Mouse (Mus musculus) stomach, embryonic 14.5 days (tissue): ENCODE measurements around the gene Cbln1. TPM values are rescaled to one million over a fixed set of nuclear protein-coding genes. Genes with fewer than 3 reads are reported as not detected.

ENCODE experiments used
- ATAC-seq: fragments of 200-750 bp; cut with Nextera tagmentation; 2 replicates; pipeline ENCODE4 v1.8.0; 2017; ENCODE audit warnings: low read depth, moderate TSS enrichment; ENCODE audit not compliant: insufficient number of reproducible peaks, insufficient read depth, low FRiP score
- H3K27ac ChIP-seq: fragments of 300-500 bp; sonication (generic); 2 replicates; pipeline ENCODE4 v1.5.1; 2014; ENCODE audit warnings: mild to moderate bottlenecking, low read length, moderate library complexity, mixed read lengths
- H3K27me3 ChIP-seq: fragments of 300-500 bp; sonication (generic); 2 replicates; pipeline ENCODE4 v1.6.1; 2014; ENCODE audit warnings: low read length, control low read depth, mixed read lengths; ENCODE audit not compliant: control insufficient read depth, insufficient read depth
- H3K36me3 ChIP-seq: fragments of 300-500 bp; sonication (generic); 2 replicates; pipeline ENCODE4 v1.6.1; 2014; ENCODE audit warnings: mild to moderate bottlenecking, control low read depth, low read length, moderate library complexity, mixed read lengths; ENCODE audit not compliant: control insufficient read depth, insufficient read depth
- H3K4me1 ChIP-seq: fragments of 300-500 bp; sonication (generic); 2 replicates; pipeline ENCODE4 v1.6.1; 2014; ENCODE audit warnings: low read length, control low read depth, mixed read lengths; ENCODE audit not compliant: control insufficient read depth, insufficient read depth
- H3K4me2 ChIP-seq: fragments of 300-500 bp; sonication (generic); replicated peaks from 2 replicates; pipeline ENCODE4 v1.6.1; 2014; ENCODE audit warnings: low read depth, low read length, control low read depth
- H3K4me3 ChIP-seq: fragments of 300-500 bp; sonication (generic); 2 replicates; pipeline ENCODE4 v1.5.1; 2014; ENCODE audit warnings: low read depth, low read length, control low read depth
- H3K9ac ChIP-seq: fragments of 300-500 bp; sonication (generic); replicated peaks from 2 replicates; pipeline ENCODE4 v1.6.1; 2014; ENCODE audit warnings: low read depth, mild to moderate bottlenecking, control low read depth, low read length, moderate library complexity, mixed read lengths
- H3K9me3 ChIP-seq: fragments of 300-500 bp; sonication (generic); 2 replicates; pipeline ENCODE4 v1.6.1; 2016; ENCODE audit warnings: low read depth, low read length, control low read depth; ENCODE audit not compliant: control insufficient read depth
- WGBS: fragments of 180-500 bp; shearing (Covaris S2); extraction: QIAGEN DNeasy Blood & Tissue Kit; methylation state at CpG from one replicate; pipeline ENCODE4 v1.1.7; 2014; 5-methylcytosine and 5-hydroxymethylcytosine counted together
- polyA plus RNA-seq: library from polyadenylated mRNA; unstranded; fragments of >200 nt; fragmentation: Nextera tagmentation; extraction: Ambion mirVana; gene quantifications from 2 replicates; pipeline ENCODE4 v1.2.1, GENCODE M21; 2014

The Cbln1 gene
- 0.26 and 0.49 TPM in 2 replicates for polyA plus RNA-seq

DNA sequence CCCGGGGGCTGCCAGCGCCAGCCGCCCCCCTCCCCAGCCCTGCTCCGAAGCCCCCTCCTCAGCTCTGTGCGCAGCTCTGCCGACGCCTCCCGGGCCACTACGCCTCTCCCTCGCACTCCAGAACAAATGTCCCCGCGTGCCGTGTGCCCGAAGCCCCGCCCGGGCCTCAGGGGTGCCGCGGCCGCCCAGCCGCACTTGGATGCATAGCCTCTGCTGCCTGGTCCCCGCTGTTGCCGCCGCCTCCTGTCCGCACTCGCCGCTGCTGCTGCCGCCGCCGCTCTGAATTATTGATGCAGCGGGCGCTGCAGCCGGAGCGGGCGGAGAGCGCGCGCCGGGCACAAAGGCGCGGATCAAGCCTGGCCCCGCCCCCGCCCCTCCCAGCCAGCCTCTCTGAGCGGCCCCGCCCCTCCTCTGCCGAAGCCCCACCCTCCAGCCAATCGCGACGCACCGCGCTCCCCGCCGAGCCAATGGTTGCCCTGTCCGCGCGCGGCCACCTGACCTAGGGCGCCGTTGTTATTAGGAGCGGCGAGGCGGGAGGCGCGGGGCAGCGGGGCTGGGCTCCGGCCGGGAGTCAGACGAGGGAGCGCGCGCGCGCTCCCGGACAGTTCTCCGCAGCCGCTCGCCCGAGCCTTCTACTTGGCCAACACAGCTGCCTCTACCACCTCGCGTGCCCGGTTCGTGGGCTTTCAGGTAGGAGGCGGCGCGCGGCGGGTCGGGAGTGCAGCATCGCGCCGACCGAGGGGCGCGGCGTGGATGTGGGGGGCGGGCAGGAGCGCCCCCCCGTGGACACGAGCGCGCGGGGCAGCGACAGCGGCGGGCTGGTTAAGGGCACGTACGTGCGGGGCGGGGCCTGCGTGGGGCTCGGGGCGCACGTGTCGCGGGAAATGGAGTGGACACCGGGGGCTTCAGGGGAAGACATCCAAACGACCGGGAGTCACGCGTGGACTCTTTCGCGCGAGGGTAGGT, at the start of gene Cbln1:
Cbln1 (minus strand) TSS at position 339 of the 966 bp plus-strand sequence.
- H3K9ac ChIP-seq = 0 out of 2 replicates have a peak within 1 kb of the TSS, but pooled peaks have one; percentile 3
- peaks cover 19% of the 10 kb centered on the region; the same call in 1 of the 2 replicates for H3K4me1 ChIP-seq
- H3K27me3 ChIP-seq = peaks cover 66% of the 10 kb centered on the region
- peak within 1 kb of the TSS; percentile 95 for H3K4me2 ChIP-seq
- no peak within 1 kb of the TSS for H3K27ac ChIP-seq
- no peaks in the 10 kb centered on the region for H3K9me3 ChIP-seq
- 1% methylated on average over 97 of the region's 122 CpGs for WGBS
- peak; percentile 97 for ATAC-seq
- peak within 1 kb of the TSS; percentile 47 for H3K4me3 ChIP-seq
- no peaks in the 10 kb centered on the region for H3K36me3 ChIP-seq

GRCm38 (mm10) chr8:87517132-87517531, 44.7 kb upstream of the Cbln1 start:
- Histone ChIP-seq H3K9ac (no peak overlapping the region), H3K9me3 (no peaks in the 10 kb centered on the region), H3K27me3 (no peaks in the 10 kb centered on the region), H3K27ac (no peak overlapping the region), H3K4me3 (no peak overlapping the region), H3K4me1 (no peaks in the 10 kb centered on the region), H3K4me2 (no peak overlapping the region), H3K36me3 (no peaks in the 10 kb centered on the region)
- 96% methylated on average over 3 of the region's 3 CpGs for WGBS
- no peak for ATAC-seq

GRCm38 (mm10) chr8:87513796-87514195, 41.4 kb upstream of the Cbln1 start:
- Histone ChIP-seq H3K4me3 (no peak overlapping the region), H3K36me3 (no peaks in the 10 kb centered on the region), H3K4me2 (no peak overlapping the region), H3K27ac (no peak overlapping the region), H3K9me3 (no peaks in the 10 kb centered on the region), H3K27me3 (no peaks in the 10 kb centered on the region), H3K4me1 (no peaks in the 10 kb centered on the region), H3K9ac (no peak overlapping the region)
- ATAC-seq = no peak
- WGBS = 87% methylated on average over 5 of the region's 5 CpGs

DNA sequence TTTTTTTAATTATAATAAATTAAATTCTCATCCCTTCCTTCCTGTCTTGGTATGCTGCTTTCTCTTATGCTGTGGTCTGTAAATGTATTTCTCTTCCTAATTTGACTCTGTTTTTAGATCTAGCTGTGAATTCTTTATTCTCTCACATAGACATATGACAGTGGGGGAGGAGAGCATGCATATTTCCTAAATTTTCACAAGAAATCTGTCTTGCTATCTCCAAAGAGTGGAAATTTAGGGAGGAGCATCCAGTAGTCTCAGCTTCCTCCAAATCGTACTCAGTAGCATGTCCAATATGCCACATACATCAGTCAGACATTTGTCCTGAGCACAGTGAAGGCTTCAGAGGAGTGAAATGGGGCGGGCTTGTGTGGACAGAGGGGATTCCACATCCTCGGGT, 40.9 kb upstream of the Cbln1 start:
- Histone ChIP-seq H3K4me1 (no peaks in the 10 kb centered on the region), H3K36me3 (no peaks in the 10 kb centered on the region), H3K27ac (no peak overlapping the region), H3K27me3 (no peaks in the 10 kb centered on the region), H3K9ac (no peak overlapping the region), H3K9me3 (no peaks in the 10 kb centered on the region), H3K4me3 (no peak overlapping the region), H3K4me2 (no peak overlapping the region)
- no peak for ATAC-seq
- 76% methylated on average over 3 of the region's 3 CpGs for WGBS

DNA sequence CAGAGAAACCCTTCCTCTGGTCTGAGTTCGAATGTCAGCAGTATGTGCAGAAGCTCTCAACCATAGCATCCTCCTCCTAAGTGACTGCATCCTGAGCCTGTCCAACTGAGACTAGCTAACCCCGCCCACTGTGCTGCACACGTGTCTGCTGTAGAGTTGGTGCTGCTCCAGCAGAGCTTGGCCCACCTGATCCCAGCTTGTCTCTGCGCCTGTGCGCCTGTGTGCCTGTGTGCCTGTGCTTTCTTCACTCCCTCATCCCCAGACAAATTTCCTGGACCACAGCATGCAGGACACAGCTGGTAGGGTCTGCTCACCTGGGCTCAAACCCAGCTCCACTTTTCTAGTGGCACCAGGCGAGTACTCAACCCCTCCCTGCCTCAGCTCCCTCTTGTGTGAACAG, 40.2 kb upstream of the Cbln1 start:
- H3K27me3 ChIP-seq = no peaks in the 10 kb centered on the region
- H3K4me1 ChIP-seq = no peaks in the 10 kb centered on the region
- no peak overlapping the region for H3K4me2 ChIP-seq
- H3K4me3 ChIP-seq = no peak overlapping the region
- no peak overlapping the region for H3K27ac ChIP-seq
- H3K36me3 ChIP-seq = no peaks in the 10 kb centered on the region
- no peak overlapping the region for H3K9ac ChIP-seq
- no peak for ATAC-seq
- no peaks in the 10 kb centered on the region for H3K9me3 ChIP-seq
- 84% methylated on average over 6 of the region's 6 CpGs for WGBS

GRCm38 (mm10) chr8:87507046-87507445, 34.6 kb upstream of the Cbln1 start:
- Histone ChIP-seq H3K27ac (no peak overlapping the region), H3K36me3 (no peaks in the 10 kb centered on the region), H3K4me1 (no peaks in the 10 kb centered on the region), H3K4me3 (no peak overlapping the region), H3K4me2 (no peak overlapping the region), H3K9me3 (no peaks in the 10 kb centered on the region), H3K9ac (no peak overlapping the region), H3K27me3 (no peaks in the 10 kb centered on the region)
- ATAC-seq = no peak
- WGBS = 41% methylated on average over 9 of the region's 9 CpGs

- no peak for ATAC-seq
- 62% methylated on average over 5 of the region's 5 CpGs for WGBS
- Histone ChIP-seq H3K4me1 (no peaks in the 10 kb centered on the region), H3K27ac (no peak overlapping the region), H3K9me3 (no peaks in the 10 kb centered on the region), H3K4me2 (no peak overlapping the region), H3K27me3 (no peaks in the 10 kb centered on the region), H3K36me3 (no peaks in the 10 kb centered on the region), H3K9ac (no peak overlapping the region), H3K4me3 (no peak overlapping the region)
Measured at GRCm38 (mm10) chr8:87504441-87504840, 32.0 kb upstream of the Cbln1 start.

- no peaks in the 10 kb centered on the region for H3K27me3 ChIP-seq
- no peak for ATAC-seq
- no peaks in the 10 kb centered on the region for H3K4me1 ChIP-seq
- 72% methylated on average over 6 of the region's 6 CpGs for WGBS
- no peaks in the 10 kb centered on the region for H3K9me3 ChIP-seq
- no peaks in the 10 kb centered on the region for H3K36me3 ChIP-seq
- no peak overlapping the region for H3K4me2 ChIP-seq
- H3K4me3 ChIP-seq = no peak overlapping the region
- no peak overlapping the region for H3K9ac ChIP-seq
- H3K27ac ChIP-seq = no peak overlapping the region
Measured at GRCm38 (mm10) chr8:87502684-87503083, 30.3 kb upstream of the Cbln1 start.
